Mouse (Mus musculus) heart, embryonic 13.5 days (tissue): ENCODE results near the gene Eif2a. TPM values are rescaled to one million over a fixed set of nuclear protein-coding genes. Genes with fewer than 3 reads are reported as not detected.
"Not testable (repeated sequence)": the region's sequence is repeated elsewhere in the genome, so short reads cannot be mapped to it uniquely, and the experiment has no call there.

ENCODE experiments used
- ATAC-seq: fragments of 200-750 bp; cut with Nextera tagmentation; 2 replicates; pipeline ENCODE4 v1.8.0; 2017; ENCODE audit warnings: moderate TSS enrichment; ENCODE audit not compliant: insufficient number of reproducible peaks, low FRiP score, low TSS enrichment; ENCODE audit errors: extremely low read depth
- H3K27ac ChIP-seq: fragments of 300-500 bp; sonication (generic); replicated peaks from 2 replicates; pipeline ENCODE4 v1.5.1; 2015; ENCODE audit warnings: moderate library complexity, mild to moderate bottlenecking, inconsistent platforms
- H3K27me3 ChIP-seq: fragments of 300-500 bp; sonication (generic); replicated peaks from 2 replicates; pipeline ENCODE4 v1.6.1; 2015; ENCODE audit warnings: mild to moderate bottlenecking, inconsistent platforms
- H3K36me3 ChIP-seq: fragments of 300-500 bp; sonication (generic); 2 replicates; pipeline ENCODE4 v1.6.1; 2015; ENCODE audit warnings: mild to moderate bottlenecking, inconsistent platforms
- H3K4me1 ChIP-seq: fragments of 300-500 bp; sonication (generic); 2 replicates; pipeline ENCODE4 v1.6.1; 2015; ENCODE audit warnings: inconsistent platforms
- H3K4me2 ChIP-seq: fragments of 300-500 bp; sonication (generic); 2 replicates; pipeline ENCODE4 v1.6.1; 2015; ENCODE audit warnings: inconsistent platforms, mild to moderate bottlenecking, moderate library complexity
- H3K4me3 ChIP-seq: fragments of 300-500 bp; sonication (generic); 2 replicates; pipeline ENCODE4 v1.5.1; 2015; ENCODE audit warnings: moderate library complexity, mild to moderate bottlenecking, inconsistent platforms
- H3K9ac ChIP-seq: fragments of 300-500 bp; sonication (generic); 2 replicates; pipeline ENCODE4 v1.6.1; 2015; ENCODE audit warnings: inconsistent platforms, mild to moderate bottlenecking, moderate library complexity
- H3K9me3 ChIP-seq: fragments of 300-500 bp; sonication (generic); 2 replicates; pipeline ENCODE4 v1.6.1; 2016; ENCODE audit warnings: inconsistent platforms
- WGBS: fragments of 180-500 bp; shearing (Covaris S2); methylation state at CpG from one replicate; pipeline ENCODE4 v1.1.7; 2015; ENCODE audit warnings: mixed read lengths; 5-methylcytosine and 5-hydroxymethylcytosine counted together
- polyA plus RNA-seq: library from polyadenylated mRNA; unstranded; fragments of >200 nt; fragmentation: Nextera tagmentation; extraction: Ambion mirVana; gene quantifications from 2 replicates; pipeline ENCODE4 v1.2.1, GENCODE M21; 2015

Eif2a gene
- polyA plus RNA-seq, 1 experiment from 2014 or later: 37.4 TPM

DNA sequence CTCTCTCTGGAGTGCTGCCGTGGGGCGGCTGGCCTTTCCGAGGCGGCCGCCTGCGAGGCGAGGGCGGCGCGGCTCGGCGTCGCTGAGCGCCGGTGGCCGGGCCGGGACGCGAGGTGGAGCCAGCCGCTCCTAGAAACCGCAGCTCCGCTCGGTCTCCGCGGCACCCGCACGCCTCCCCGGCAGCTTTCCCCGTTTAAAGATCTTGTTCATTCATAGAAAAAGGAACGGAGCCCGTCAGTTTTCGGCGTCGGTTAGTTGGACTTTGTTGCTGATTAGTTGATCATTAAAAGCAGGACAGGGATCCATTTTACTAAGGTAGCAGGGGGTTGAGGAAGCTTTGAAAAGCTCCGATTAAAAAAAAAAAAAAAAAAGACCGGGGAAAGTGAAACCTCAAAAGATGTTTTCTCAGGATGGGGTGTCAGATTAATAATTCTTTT, 51.5 kb downstream of the Eif2a start:
- Histone ChIP-seq H3K9me3 (no peaks in the 10 kb centered on the region), H3K4me1 (peaks cover 29% of the 10 kb centered on the region), H3K27me3 (no peaks in the 10 kb centered on the region), H3K36me3 (peaks cover 21% of the 10 kb centered on the region), H3K4me3 (peak overlapping the region; percentile 92), H3K4me2 (peak overlapping the region; percentile 79), H3K27ac (peak overlapping the region; percentile 100), H3K9ac (peak overlapping the region; percentile 100)
- peak; percentile 70; the same call in 1 of the 2 replicates for ATAC-seq
- under 1% methylated on average over 36 of the region's 36 CpGs for WGBS

GRCm38 (mm10) chr3:58577506-58578050, 52.0 kb downstream of the Eif2a start:
- peak overlapping the region; percentile 100 for H3K9ac ChIP-seq

GRCm38 (mm10) chr3:58581530-58581929, 55.9 kb downstream of the Eif2a start:
- H3K4me2 ChIP-seq: no peak overlapping the region
- H3K4me1 ChIP-seq: peaks cover 35% of the 10 kb centered on the region
- H3K4me3 ChIP-seq: no peak overlapping the region
- H3K9me3 ChIP-seq: no peaks in the 10 kb centered on the region
- H3K9ac ChIP-seq: no peak overlapping the region
- no peak for ATAC-seq
- H3K27me3 ChIP-seq: no peaks in the 10 kb centered on the region
- peaks cover 28% of the 10 kb centered on the region for H3K36me3 ChIP-seq
- WGBS: 86% methylated on average over 4 of the region's 4 CpGs
- H3K27ac ChIP-seq: no peak overlapping the region

More at GRCm38 (mm10) chr3:58577506-58578050, 52.0 kb downstream of the Eif2a start:
- Histone ChIP-seq H3K4me2 (peak overlapping the region; percentile 79), H3K27me3 (no peaks in the 10 kb centered on the region), H3K27ac (peak overlapping the region; percentile 100; the same call in 1 of the 2 replicates), H3K4me1 (peaks cover 34% of the 10 kb centered on the region), H3K36me3 (peaks cover 21% of the 10 kb centered on the region), H3K9me3 (no peaks in the 10 kb centered on the region), H3K4me3 (peak overlapping the region; percentile 92)
- 21% methylated on average over 8 of the region's 8 CpGs for WGBS
- ATAC-seq: no peak

DNA sequence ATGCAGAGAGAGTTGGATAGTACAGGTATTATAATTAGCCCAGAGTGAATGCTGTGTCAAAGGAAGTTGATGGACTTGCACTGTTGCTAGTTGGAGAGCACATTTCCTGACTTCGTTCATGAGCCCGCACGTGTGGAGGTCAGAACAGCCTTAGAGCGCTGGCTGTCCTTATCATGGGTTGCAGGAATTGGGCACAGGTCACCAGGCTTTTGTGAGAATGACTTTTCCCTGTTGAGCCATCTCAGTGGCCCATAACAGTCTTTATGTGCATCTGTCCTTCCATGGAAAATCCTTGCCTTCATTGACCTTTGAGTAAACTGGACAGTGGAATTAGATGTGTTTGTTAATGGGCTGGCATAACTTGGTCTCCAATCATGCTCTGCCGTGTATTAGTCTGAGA, 56.7 kb downstream of the Eif2a start:
- no peak overlapping the region for H3K4me2 ChIP-seq
- 52% methylated on average over 5 of the region's 5 CpGs for WGBS
- no peaks in the 10 kb centered on the region for H3K9me3 ChIP-seq
- no peak for ATAC-seq
- peaks cover 35% of the 10 kb centered on the region for H3K4me1 ChIP-seq
- no peak overlapping the region for H3K9ac ChIP-seq
- H3K27me3 ChIP-seq: no peaks in the 10 kb centered on the region
- peaks cover 36% of the 10 kb centered on the region for H3K36me3 ChIP-seq
- no peak overlapping the region for H3K4me3 ChIP-seq
- H3K27ac ChIP-seq: no peak overlapping the region

DNA sequence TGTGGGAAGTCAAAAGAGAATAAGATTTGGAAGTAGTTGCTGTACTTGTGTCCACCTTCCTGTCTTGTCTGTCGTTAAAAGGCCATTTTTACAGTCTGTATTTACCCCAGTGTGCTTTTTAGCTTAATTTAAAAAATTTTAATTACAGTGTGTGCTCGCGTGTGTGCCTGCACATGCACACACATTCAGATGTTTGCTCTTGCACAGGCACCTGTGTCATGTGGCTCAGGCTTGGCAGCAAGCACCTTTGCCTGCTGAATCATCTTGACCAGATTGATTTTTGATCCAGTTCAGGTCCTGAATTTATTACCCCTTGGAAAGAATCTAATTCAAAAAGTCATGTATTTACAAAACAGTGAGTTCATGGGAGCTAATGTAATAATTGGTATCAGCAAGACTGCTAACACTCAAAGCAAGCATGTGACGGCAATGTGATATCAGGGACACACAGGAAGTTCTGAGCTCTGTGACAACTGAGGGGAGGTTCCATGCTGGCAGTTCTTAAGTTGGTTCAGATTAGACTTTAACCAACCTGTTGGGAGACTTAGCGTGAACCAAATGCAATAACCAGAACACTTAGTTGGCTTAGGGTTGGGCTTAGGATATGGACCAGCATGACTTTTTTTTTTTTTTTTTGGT, 57.3 kb downstream of the Eif2a start:
- Histone ChIP-seq H3K27ac (no peak overlapping the region), H3K36me3 (peaks cover 42% of the 10 kb centered on the region), H3K27me3 (no peaks in the 10 kb centered on the region), H3K4me3 (no peak overlapping the region), H3K9me3 (no peaks in the 10 kb centered on the region), H3K4me1 (peaks cover 31% of the 10 kb centered on the region), H3K9ac (no peak overlapping the region), H3K4me2 (no peak overlapping the region)
- WGBS: 73% methylated on average over 5 of the region's 5 CpGs
- no peak for ATAC-seq

GRCm38 (mm10) chr3:58590544-58590943, 64.9 kb downstream of the Eif2a start:
- not testable (repeated sequence) for H3K4me2 ChIP-seq, H3K27me3 ChIP-seq, ATAC-seq, H3K9me3 ChIP-seq, H3K27ac ChIP-seq, H3K9ac ChIP-seq, H3K4me1 ChIP-seq, H3K4me3 ChIP-seq
- 89% methylated on average over 4 of the region's 4 CpGs for WGBS
- H3K36me3 ChIP-seq: peaks cover 78% of the 10 kb centered on the region

GRCm38 (mm10) chr3:58592666-58593065, 67.0 kb downstream of the Eif2a start:
- WGBS: 93% methylated on average over 7 of the region's 7 CpGs
- not testable (repeated sequence) for H3K4me1 ChIP-seq, H3K27me3 ChIP-seq, H3K27ac ChIP-seq, H3K9ac ChIP-seq, ATAC-seq, H3K4me3 ChIP-seq, H3K4me2 ChIP-seq, H3K9me3 ChIP-seq
- H3K36me3 ChIP-seq: peaks cover 65% of the 10 kb centered on the region

DNA sequence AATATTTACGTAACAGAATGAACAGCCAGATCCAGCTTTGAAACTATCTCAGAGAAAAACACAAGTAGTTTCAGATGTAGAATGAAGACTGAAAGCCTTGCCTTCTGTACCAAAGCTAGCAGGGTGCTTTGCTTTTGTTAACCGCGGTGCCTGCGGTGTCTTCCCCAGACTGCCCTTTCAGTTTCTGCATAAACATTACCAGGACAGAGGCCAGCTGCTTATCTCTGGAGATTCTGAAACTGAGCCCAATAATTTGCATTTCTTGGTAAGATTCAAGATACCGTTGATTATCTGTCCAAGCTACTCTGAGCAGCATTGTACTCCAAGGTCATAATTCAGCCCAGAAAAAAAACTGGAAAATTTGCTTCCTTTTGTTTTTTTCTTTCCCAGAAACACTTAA, 68.0 kb downstream of the Eif2a start:
- peaks cover 66% of the 10 kb centered on the region for H3K36me3 ChIP-seq
- ATAC-seq: no peak
- no peak overlapping the region for H3K27ac ChIP-seq
- H3K9ac ChIP-seq: no peak overlapping the region
- 70% methylated on average over 5 of the region's 5 CpGs for WGBS
- H3K4me2 ChIP-seq: no peak overlapping the region
- no peaks in the 10 kb centered on the region for H3K4me1 ChIP-seq
- H3K27me3 ChIP-seq: no peaks in the 10 kb centered on the region
- H3K4me3 ChIP-seq: no peak overlapping the region
- no peaks in the 10 kb centered on the region for H3K9me3 ChIP-seq

Other genes starting within 250 kb of the Eif2a start
- 10.6 and 10.9 TPM in 2 replicates for gene Tsc22d2, start 111.1 kb upstream of the Eif2a start, polyA plus RNA-seq
- 90.8 and 97.2 TPM in 2 replicates for gene Serp1, start 71 bp downstream of the Eif2a start, polyA plus RNA-seq
- 15.5 and 17.8 TPM in 2 replicates for gene Selenot, start 50.8 kb downstream of the Eif2a start, polyA plus RNA-seq
- 0.11 and 0.15 TPM in 2 replicates for gene Erich6, start 111.4 kb downstream of the Eif2a start, polyA plus RNA-seq
- gene Siah2, start 166.6 kb downstream of the Eif2a start, polyA plus RNA-seq: 4.5 TPM in 2 replicates